Mouse (Mus musculus) mouse trophoblast stem cell (cell line): ENCODE results near the gene Ttll9.

Experiments
- in situ Hi-C, 2 experiments: fragments of 300-500 bp; cut with MseI, MboI; formaldehyde crosslinking; loops; 2 replicates in 1 of 2; 3 replicates in 1 of 2; pipeline ENCODE4 v1.15.1; 2025

Ttll9 gene

GRCm38 (mm10) chr2:153049997-153050358, 87.7 kb downstream of the Ttll9 start:
- in situ Hi-C loops: no loop called here

- in situ Hi-C loops: no loop called here
These were observed 88.8 kb downstream of the Ttll9 start for GRCm38 (mm10) chr2:153051095-153051494.

- in situ Hi-C loops: no loop called here
These were observed 89.3 kb downstream of the Ttll9 start for GRCm38 (mm10) chr2:153051537-153051936.

- in situ Hi-C loops: no loop called here
These were observed 90.5 kb downstream of the Ttll9 start for GRCm38 (mm10) chr2:153052700-153053351.

- in situ Hi-C loops: no loop called here
These were observed 91.6 kb downstream of the Ttll9 start for GRCm38 (mm10) chr2:153053896-153054295.

GRCm38 (mm10) chr2:153055270-153055920, 93.1 kb downstream of the Ttll9 start:
- in situ Hi-C loops: no loop called here
